Mouse (Mus musculus): ENCODE measurements around the gene 6430571L13Rik.

- TF ChIP-seq ZC3H11A (IDR thresholded peaks at IDR 0.05; ENCODE audit: low read depth, low read length) (no peak), TCF12 (IDR thresholded peaks at IDR 0.05; ENCODE audit: low read depth, low read length) (no peak), NRF1 (IDR thresholded peaks at IDR 0.05; ENCODE audit: low read depth, low read length) (no peak), MEF2A (IDR thresholded peaks at IDR 0.05; ENCODE audit: borderline replicate concordance, low read depth, low read length) (no peak), CTCF (conservative IDR thresholded peaks at IDR 0.05 in 1 of 2, IDR thresholded peaks at IDR 0.05 in 1 of 2; ENCODE audit: low read depth in 2 of 2, low read length in 2 of 2) (no peak), MYC (IDR thresholded peaks at IDR 0.05; ENCODE audit: low read depth, low read length) (no peak), UBTF (IDR thresholded peaks at IDR 0.05; ENCODE audit: low read depth, low read length) (no peak), RCOR1 (conservative IDR thresholded peaks at IDR 0.05; ENCODE audit: low read depth, low read length) (no peak), USF2 (conservative IDR thresholded peaks at IDR 0.05; ENCODE audit: low read depth, low read length) (no peak), SIN3A (IDR thresholded peaks at IDR 0.05; ENCODE audit: low read length) (no peak), MAFK (IDR thresholded peaks at IDR 0.05; ENCODE audit: insufficient replicate concordance, low read length) (no peak), MAZ (IDR thresholded peaks at IDR 0.05; ENCODE audit: low read depth, low read length) (no peak)
Measured at GRCm38 (mm10) chr9:107299783-107300182, 40.6 kb upstream of the 6430571L13Rik start.

All from CH12.LX (cell line).